Mouse (Mus musculus): ENCODE results near the gene Smcp. TPM values are rescaled to one million over a fixed set of nuclear protein-coding genes. Genes with fewer than 3 reads are reported as not detected.

Gene Smcp
- polyA plus RNA-seq (2015; fragmentation: Nextera tagmentation; extraction: Ambion mirVana) = not detected in 2 replicates

DNA sequence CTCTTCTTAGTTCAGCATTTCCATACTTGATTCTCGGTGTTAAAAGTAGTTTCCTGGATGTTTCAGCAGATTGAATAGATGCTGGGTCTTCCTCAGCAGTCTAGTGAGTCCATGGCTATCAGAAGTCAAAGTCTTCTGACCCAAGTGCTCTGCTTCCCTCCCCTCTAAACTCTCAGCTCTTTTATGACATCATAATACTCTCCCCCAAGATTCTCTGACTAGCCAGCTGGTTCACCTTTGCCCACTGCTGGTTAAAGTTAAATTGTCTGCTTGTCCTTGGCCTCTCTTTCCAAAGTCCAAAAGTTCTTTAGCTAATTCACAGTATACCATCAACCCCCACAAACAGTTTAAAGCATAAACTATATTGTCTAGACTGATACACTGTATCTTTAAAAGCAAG, at the start of gene Smcp:
TSS of gene Smcp (minus strand) at position 140 of the 400 bp plus-strand sequence.
- WGBS = 59% methylated on average over 1 of the region's 1 CpGs
- Histone ChIP-seq H3K27me3 (replicated peaks) (no peaks in the 10 kb centered on the region), H3K4me1 (no peaks in the 10 kb centered on the region), H3K36me3 (no peaks in the 10 kb centered on the region), H3K4me3 (no peak within 1 kb of the TSS), H3K27ac (replicated peaks) (no peak within 1 kb of the TSS), H3K4me2 (no peak within 1 kb of the TSS), H3K9ac (no peak within 1 kb of the TSS), H3K9me3 (no peaks in the 10 kb centered on the region)
- ATAC-seq (ENCODE audit: extremely low read depth, insufficient number of reproducible peaks, low FRiP score, low TSS enrichment) = no peak

DNA sequence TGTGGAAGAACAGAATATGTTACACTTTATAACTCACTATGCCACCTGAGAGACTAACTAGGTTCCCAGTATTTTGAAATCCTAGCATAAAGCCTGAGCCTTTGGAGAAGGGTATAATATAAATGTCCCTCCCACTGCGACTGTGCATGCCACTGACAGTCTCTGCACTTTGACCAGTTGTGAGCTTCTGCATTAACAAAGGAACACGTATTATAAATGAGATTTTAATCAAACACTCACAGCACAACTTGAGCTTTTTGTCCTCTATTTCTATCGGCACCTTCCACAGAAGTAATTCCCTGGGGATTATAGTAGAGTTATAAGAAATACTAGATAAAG, 49.8 kb upstream of the Smcp start:
- Histone ChIP-seq H3K9ac (no peak overlapping the region), H3K27ac (replicated peaks) (no peak overlapping the region), H3K27me3 (replicated peaks) (no peaks in the 10 kb centered on the region), H3K4me3 (no peak overlapping the region), H3K9me3 (no peaks in the 10 kb centered on the region), H3K36me3 (no peaks in the 10 kb centered on the region), H3K4me1 (no peaks in the 10 kb centered on the region), H3K4me2 (no peak overlapping the region)
- 71% methylated on average over 3 of the region's 3 CpGs for WGBS
- no peak for ATAC-seq (ENCODE audit: extremely low read depth, insufficient number of reproducible peaks, low FRiP score, low TSS enrichment)

DNA sequence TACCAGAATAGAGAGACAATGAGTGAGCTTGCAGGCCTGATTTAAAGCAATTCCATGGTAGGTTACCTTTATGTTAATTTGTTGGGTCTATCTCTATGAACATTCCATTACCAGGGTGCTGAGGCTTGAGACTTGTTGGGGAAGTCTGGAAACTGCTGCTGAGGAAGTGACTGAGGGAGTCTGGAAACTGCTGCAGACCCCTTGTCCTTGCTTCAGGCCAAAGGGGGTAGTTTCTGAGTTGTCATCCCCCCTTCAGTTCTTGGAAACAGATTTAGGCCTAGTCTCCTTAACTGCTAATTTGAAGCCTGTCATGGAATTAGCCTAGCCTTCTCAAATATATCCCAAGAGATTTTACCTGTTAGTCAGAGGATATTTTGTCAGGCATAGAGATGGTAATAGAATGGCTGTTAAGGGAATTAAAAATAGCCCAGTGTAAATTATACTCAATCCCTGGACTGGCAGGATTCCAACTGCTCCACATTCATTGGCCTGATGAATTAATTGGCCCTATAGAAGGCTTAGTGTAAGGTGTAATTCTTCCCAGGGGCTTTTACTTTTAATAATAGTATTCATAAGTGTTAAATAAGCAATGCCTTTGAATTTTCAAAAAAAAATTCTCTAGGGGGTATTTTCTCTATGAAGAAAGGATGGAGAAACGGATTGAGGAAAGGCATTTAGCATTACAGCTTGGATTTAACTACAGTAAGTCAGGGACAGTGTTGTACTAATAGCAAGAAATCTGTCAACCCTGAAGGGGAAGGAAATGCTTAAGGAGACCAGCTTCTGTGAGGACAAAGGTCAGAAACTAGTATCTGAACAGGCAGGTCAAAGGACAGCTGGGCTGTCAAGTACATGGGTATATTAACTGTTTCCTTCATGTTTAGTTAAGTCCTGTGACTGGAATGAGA, 49.2 kb upstream of the Smcp start:
- Histone ChIP-seq H3K4me1 (no peaks in the 10 kb centered on the region), H3K9me3 (no peaks in the 10 kb centered on the region), H3K4me2 (no peak overlapping the region), H3K9ac (no peak overlapping the region), H3K4me3 (no peak overlapping the region), H3K27ac (replicated peaks) (no peak overlapping the region), H3K27me3 (replicated peaks) (no peaks in the 10 kb centered on the region), H3K36me3 (no peaks in the 10 kb centered on the region)
- 45% methylated on average over 1 of the region's 1 CpGs for WGBS
- ATAC-seq (ENCODE audit: extremely low read depth, insufficient number of reproducible peaks, low FRiP score, low TSS enrichment) = no peak

- Histone ChIP-seq H3K27me3 (replicated peaks) (no peaks in the 10 kb centered on the region), H3K4me2 (no peak within 1 kb of the TSS), H3K27ac (replicated peaks) (no peak within 1 kb of the TSS), H3K9ac (no peak within 1 kb of the TSS), H3K36me3 (no peaks in the 10 kb centered on the region), H3K4me1 (no peaks in the 10 kb centered on the region), H3K4me3 (no peak within 1 kb of the TSS), H3K9me3 (no peaks in the 10 kb centered on the region)
- no peak for ATAC-seq (ENCODE audit: extremely low read depth, insufficient number of reproducible peaks, low FRiP score, low TSS enrichment)
- 65% methylated on average over 2 of the region's 2 CpGs for WGBS
Measured at GRCm38 (mm10) chr3:92621560-92621959, 32.8 kb upstream of the Smcp start, which contains the start of gene Lce6a. Lce6a (minus strand) TSS chr3:92621660.

DNA sequence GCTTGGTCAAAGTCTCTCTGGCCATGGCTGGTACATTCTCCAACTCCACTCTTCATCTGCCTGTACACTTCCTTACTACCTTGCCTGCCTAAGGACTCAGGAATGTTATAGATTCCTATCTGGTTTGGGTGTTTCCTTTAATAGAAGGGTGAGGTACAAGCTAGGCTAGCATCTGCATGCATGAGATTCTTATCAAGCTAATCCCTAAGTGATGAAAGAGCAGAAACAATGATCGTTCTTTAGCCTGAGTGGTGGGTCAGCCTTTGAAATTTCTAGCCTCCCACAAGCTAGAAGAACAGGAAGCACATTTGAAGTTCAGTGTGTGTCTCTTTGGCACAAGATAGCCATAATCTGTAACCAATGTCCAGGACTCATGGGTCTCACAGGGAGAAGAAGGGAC, 21.0 kb upstream of the Smcp start:
- no peaks in the 10 kb centered on the region for H3K4me1 ChIP-seq
- H3K9ac ChIP-seq = no peak overlapping the region
- no peak overlapping the region for H3K4me3 ChIP-seq
- ATAC-seq (ENCODE audit: extremely low read depth, insufficient number of reproducible peaks, low FRiP score, low TSS enrichment) = no peak
- no peak overlapping the region for H3K27ac ChIP-seq (replicated peaks)
- H3K9me3 ChIP-seq = no peaks in the 10 kb centered on the region
- no peak overlapping the region for H3K4me2 ChIP-seq
- no peaks in the 10 kb centered on the region for H3K36me3 ChIP-seq
- 33% methylated on average over 1 of the region's 1 CpGs for WGBS
- no peaks in the 10 kb centered on the region for H3K27me3 ChIP-seq (replicated peaks)

DNA sequence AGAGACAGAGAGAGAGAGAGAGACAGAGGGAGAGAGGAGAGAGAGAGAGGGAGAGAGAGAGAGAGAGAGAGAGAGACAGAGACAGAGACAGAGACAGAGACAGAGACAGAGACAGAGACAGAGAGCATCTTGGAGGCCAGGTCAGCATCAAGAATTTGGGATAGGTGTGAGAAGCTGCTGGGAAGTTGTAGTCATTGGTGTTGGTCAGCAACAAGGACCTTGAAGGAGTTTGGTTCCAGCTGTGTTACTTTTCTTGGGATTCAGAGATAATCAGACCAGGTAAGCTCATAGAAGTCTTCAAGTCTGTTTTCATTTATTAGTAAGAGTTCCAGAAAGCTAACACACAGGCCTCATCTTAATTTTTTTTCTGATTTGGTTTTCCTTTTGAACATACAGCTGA, 18.6 kb upstream of the Smcp start, which contains the start of gene 2210017I01Rik:
TSS of gene 2210017I01Rik (minus strand) at position 101 of the 400 bp plus-strand sequence.
- Histone ChIP-seq H3K4me3 (no peak within 1 kb of the TSS), H3K27ac (replicated peaks) (no peak within 1 kb of the TSS), H3K4me2 (no peak within 1 kb of the TSS), H3K4me1 (no peaks in the 10 kb centered on the region), H3K36me3 (no peaks in the 10 kb centered on the region), H3K9ac (no peak within 1 kb of the TSS), H3K9me3 (no peaks in the 10 kb centered on the region), H3K27me3 (replicated peaks) (no peaks in the 10 kb centered on the region)
- ATAC-seq (ENCODE audit: extremely low read depth, insufficient number of reproducible peaks, low FRiP score, low TSS enrichment) = no peak

- H3K27me3 ChIP-seq (replicated peaks) = no peaks in the 10 kb centered on the region
- H3K27ac ChIP-seq (replicated peaks) = no peak overlapping the region
- H3K4me2 ChIP-seq = no peak overlapping the region
- H3K9ac ChIP-seq = no peak overlapping the region
- no peaks in the 10 kb centered on the region for H3K4me1 ChIP-seq
- no peak for ATAC-seq (ENCODE audit: extremely low read depth, insufficient number of reproducible peaks, low FRiP score, low TSS enrichment)
- WGBS = 18% methylated on average over 1 of the region's 1 CpGs
- H3K9me3 ChIP-seq = peaks cover 3% of the 10 kb centered on the region; the same call in 1 of the 2 replicates
- H3K36me3 ChIP-seq = no peaks in the 10 kb centered on the region
- no peak overlapping the region for H3K4me3 ChIP-seq
Measured at GRCm38 (mm10) chr3:92602169-92602568, 13.4 kb upstream of the Smcp start.

GRCm38 (mm10) chr3:92600456-92600855, 11.7 kb upstream of the Smcp start:
- Histone ChIP-seq H3K4me2 (no peak overlapping the region), H3K27me3 (replicated peaks) (no peaks in the 10 kb centered on the region), H3K4me3 (no peak overlapping the region), H3K27ac (replicated peaks) (no peak overlapping the region), H3K4me1 (no peaks in the 10 kb centered on the region), H3K9me3 (peaks cover 3% of the 10 kb centered on the region; the same call in 1 of the 2 replicates), H3K36me3 (no peaks in the 10 kb centered on the region), H3K9ac (no peak overlapping the region)
- ATAC-seq (ENCODE audit: extremely low read depth, insufficient number of reproducible peaks, low FRiP score, low TSS enrichment) = no peak
- 60% methylated on average over 1 of the region's 1 CpGs for WGBS

- Histone ChIP-seq H3K4me3 (no peak overlapping the region), H3K27me3 (replicated peaks) (no peaks in the 10 kb centered on the region), H3K4me1 (no peaks in the 10 kb centered on the region), H3K4me2 (no peak overlapping the region), H3K9me3 (peaks cover 3% of the 10 kb centered on the region; the same call in 1 of the 2 replicates), H3K36me3 (no peaks in the 10 kb centered on the region), H3K27ac (replicated peaks) (no peak overlapping the region), H3K9ac (no peak overlapping the region)
- ATAC-seq (ENCODE audit: extremely low read depth, insufficient number of reproducible peaks, low FRiP score, low TSS enrichment) = no peak
Measured at GRCm38 (mm10) chr3:92599973-92600372, 11.2 kb upstream of the Smcp start.

DNA sequence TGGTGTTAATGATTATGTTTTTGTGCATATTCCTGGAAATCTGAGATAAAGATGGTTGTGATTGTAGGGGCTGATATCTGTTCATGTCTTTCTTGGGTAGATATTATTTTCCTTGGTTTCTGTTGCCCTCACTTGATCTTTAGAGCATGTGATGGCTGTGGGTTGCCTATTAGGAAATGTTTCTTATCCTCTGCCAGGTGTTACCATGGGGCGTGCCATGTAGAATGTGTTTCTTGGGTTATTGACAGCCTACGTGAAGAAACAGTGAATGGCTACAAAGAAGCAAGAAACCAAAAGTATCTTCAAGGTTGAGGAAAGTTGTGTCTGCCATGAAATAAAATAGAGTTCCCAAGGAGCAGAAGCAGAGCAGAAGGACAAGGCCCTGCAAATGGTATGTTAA, 9.6 kb upstream of the Smcp start:
- ATAC-seq (ENCODE audit: extremely low read depth, insufficient number of reproducible peaks, low FRiP score, low TSS enrichment) = no peak
- WGBS = 70% methylated on average over 2 of the region's 2 CpGs
- H3K27me3 ChIP-seq (replicated peaks) = no peaks in the 10 kb centered on the region

GRCm38 (mm10) chr3:92587190-92587589, 1.6 kb downstream of the Smcp start:
- no peak overlapping the region for H3K27ac ChIP-seq (replicated peaks)
- no peak overlapping the region for H3K9ac ChIP-seq
- no peaks in the 10 kb centered on the region for H3K36me3 ChIP-seq
- H3K4me1 ChIP-seq = no peaks in the 10 kb centered on the region
- no peak overlapping the region for H3K4me3 ChIP-seq
- H3K27me3 ChIP-seq (replicated peaks) = no peaks in the 10 kb centered on the region
- H3K4me2 ChIP-seq = no peak overlapping the region
- WGBS = 78% methylated on average over 3 of the region's 3 CpGs
- no peak for ATAC-seq (ENCODE audit: extremely low read depth, insufficient number of reproducible peaks, low FRiP score, low TSS enrichment)
- H3K9me3 ChIP-seq = no peaks in the 10 kb centered on the region

More for the DNA sequence above, 9.6 kb upstream of the Smcp start:
- Histone ChIP-seq H3K4me1 (no peaks in the 10 kb centered on the region), H3K27ac (replicated peaks) (no peak overlapping the region), H3K4me3 (no peak overlapping the region), H3K9me3 (peaks cover 3% of the 10 kb centered on the region; the same call in 1 of the 2 replicates), H3K4me2 (no peak overlapping the region), H3K9ac (no peak overlapping the region), H3K36me3 (no peaks in the 10 kb centered on the region)

GRCm38 (mm10) chr3:92585055-92585454, 3.7 kb downstream of the Smcp start:
- no peaks in the 10 kb centered on the region for H3K36me3 ChIP-seq
- ATAC-seq (ENCODE audit: extremely low read depth, insufficient number of reproducible peaks, low FRiP score, low TSS enrichment) = no peak
- no peak overlapping the region for H3K27ac ChIP-seq (replicated peaks)
- no peaks in the 10 kb centered on the region for H3K9me3 ChIP-seq
- no peak overlapping the region for H3K4me2 ChIP-seq
- H3K4me1 ChIP-seq = no peaks in the 10 kb centered on the region
- H3K27me3 ChIP-seq (replicated peaks) = no peaks in the 10 kb centered on the region
- WGBS = 68% methylated on average over 1 of the region's 1 CpGs
- H3K4me3 ChIP-seq = no peak overlapping the region
- H3K9ac ChIP-seq = no peak overlapping the region
